Mouse (Mus musculus) gastrocnemius, adult 2 months (tissue): ENCODE measurements around the gene Lrrfip2. TPM values are rescaled to one million over a fixed set of nuclear protein-coding genes. Genes with fewer than 3 reads are reported as not detected.

ENCODE experiments used
- DNase-seq: peaks from one replicate; pipeline ENCODE4 v3.0.0; 2022
- H3K27ac ChIP-seq: fragments of 200-600 bp; 2 replicates; pipeline ENCODE4 v1.8.1; 2022; ENCODE audit warnings: mild to moderate bottlenecking
- H3K4me3 ChIP-seq: fragments of 200-600 bp; 2 replicates; pipeline ENCODE4 v1.8.1; 2022; ENCODE audit warnings: mild to moderate bottlenecking, moderate library complexity
- CTCF ChIP-seq: fragments of 200-600 bp; IDR thresholded peaks from 2 replicates; pipeline ENCODE4 v1.8.1; 2022; ENCODE audit warnings: antibody characterized with exemption, mild to moderate bottlenecking, moderate library complexity
- intact Hi-C: fragments of 180-260 bp; cut with DNase I; formaldehyde crosslinking; loops from one replicate; pipeline ENCODE4 v1.15.1; 2025
- total RNA-seq, 2 experiments: library from RNA; stranded (reverse); gene quantifications; 2 replicates each; pipeline ENCODE4 v1.2.3; 2021

The Lrrfip2 gene
- total RNA-seq, 2 experiments from 2014 or later, result 72.6 to 74.8 TPM

DNA sequence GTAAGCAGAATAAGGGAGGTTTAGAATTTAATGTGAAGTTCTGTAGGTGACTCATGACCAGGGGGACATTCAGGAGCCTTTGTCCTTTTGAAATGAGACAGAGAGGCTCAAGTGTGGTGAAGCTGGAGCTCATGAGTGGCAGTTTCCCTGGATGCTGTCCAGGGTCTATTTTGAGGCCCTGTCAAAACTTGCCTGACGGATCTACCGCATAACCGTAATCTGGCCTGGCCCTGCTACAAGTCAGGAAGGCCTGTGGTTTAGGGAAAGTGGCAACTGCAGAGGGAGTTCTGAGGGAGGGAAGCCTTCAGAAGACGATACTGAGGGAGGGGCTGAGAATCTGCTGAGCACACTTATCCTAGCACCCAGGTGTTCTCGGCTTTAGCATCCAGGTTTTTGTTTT, 5.1 kb downstream of the Lrrfip2 start:
- DNase-seq, result peak; percentile 84
- TF ChIP-seq CTCF, result no peak
- intact Hi-C loops, result no loop called here
- Histone ChIP-seq H3K27ac (peak overlapping the region; percentile 96), H3K4me3 (peak overlapping the region; percentile 22; the same call in 1 of the 2 replicates)

DNA sequence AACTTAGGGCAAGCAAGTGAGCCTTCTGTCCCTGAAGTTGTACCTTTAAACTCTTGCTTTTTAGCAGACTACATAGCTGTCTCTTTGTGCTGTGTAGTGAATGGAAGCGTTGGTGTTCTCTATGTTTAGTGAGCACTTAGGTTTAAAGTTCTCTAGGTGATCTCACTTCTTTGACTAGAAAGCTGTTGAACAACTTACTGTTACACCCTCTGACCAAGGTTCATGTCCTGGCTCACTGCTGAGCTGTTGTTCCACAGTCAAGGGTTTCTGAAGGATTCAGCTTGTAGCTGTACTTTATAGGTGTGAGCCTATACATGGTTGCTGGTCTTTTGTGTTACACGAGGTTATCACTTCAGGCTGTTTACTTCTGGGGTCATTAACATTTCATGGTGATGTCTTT, 5.9 kb downstream of the Lrrfip2 start:
- H3K4me3 ChIP-seq, result no peak overlapping the region
- peak overlapping the region; percentile 96 for H3K27ac ChIP-seq
- DNase-seq, result no peak
- no peak for TF ChIP-seq CTCF
- intact Hi-C loops, result no loop called here

DNA sequence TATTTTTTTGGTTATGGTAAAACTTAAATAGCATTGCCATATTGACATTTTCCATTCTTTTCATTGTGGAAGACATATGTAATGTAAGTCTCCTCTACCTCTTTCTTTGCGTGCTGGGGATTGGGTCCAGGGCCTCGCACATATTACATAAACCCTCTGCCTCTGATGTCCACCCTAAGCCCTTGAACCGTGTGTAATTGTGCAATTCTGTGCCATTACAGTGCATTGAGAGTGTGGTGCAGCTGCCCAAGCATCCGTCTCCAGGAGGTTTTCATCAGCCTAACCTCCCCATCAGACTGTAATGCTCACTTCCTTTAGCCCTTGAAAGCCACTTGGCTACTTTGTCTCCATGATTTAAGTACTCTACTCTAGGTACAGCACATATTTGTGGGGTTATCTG, 7.0 kb downstream of the Lrrfip2 start:
- Histone ChIP-seq H3K27ac (peak overlapping the region; percentile 96; the same call in 1 of the 2 replicates), H3K4me3 (no peak overlapping the region)
- intact Hi-C loops, result no loop called here
- DNase-seq, result no peak
- no peak for TF ChIP-seq CTCF

DNA sequence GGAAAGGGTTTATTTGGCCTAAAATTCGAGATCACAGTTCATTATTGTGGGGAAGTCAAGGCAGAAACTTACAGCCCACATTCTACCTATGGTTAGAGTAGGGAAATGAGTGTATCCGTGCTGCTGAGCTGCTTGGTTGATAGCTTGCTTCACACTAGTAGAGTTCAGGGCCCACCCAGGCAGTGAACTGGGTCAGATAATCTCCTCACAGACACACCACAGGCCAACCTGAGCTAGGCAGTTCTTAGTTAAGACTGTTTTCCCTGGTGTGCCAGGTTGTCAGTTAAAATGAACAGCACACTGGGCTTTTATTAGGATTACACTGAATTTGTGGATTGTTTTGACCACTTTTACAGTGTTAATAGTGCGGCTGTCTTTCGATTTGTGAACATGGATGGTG, 9.3 kb downstream of the Lrrfip2 start:
- intact Hi-C loops, result no loop called here
- H3K27ac ChIP-seq, result peak overlapping the region; percentile 87
- no peak for DNase-seq
- H3K4me3 ChIP-seq, result no peak overlapping the region
- TF ChIP-seq CTCF, result no peak

DNA sequence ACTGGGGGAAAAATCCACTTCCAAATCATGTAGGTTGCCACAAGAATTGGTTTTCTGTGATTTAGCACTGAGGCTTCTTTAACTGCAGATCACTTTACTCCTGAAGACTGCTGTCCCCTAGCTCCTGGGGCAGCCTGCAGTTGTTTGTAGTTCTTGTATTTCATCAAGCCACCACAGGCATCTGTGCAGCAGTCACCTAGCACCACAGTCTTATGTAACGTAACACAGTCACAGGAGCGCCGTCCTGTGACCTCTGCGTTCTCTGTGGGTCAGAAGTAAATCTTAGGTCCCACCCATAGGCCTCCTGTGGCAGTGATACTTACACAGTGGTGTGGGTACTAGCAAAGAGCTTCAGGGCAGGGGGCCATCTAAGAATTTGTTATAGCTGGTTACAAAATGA, 10.4 kb downstream of the Lrrfip2 start:
- Histone ChIP-seq H3K4me3 (peak overlapping the region; percentile 19), H3K27ac (peak overlapping the region; percentile 87)
- DNase-seq, result peak; percentile 65
- no peak for TF ChIP-seq CTCF
- intact Hi-C loops, result no loop called here

DNA sequence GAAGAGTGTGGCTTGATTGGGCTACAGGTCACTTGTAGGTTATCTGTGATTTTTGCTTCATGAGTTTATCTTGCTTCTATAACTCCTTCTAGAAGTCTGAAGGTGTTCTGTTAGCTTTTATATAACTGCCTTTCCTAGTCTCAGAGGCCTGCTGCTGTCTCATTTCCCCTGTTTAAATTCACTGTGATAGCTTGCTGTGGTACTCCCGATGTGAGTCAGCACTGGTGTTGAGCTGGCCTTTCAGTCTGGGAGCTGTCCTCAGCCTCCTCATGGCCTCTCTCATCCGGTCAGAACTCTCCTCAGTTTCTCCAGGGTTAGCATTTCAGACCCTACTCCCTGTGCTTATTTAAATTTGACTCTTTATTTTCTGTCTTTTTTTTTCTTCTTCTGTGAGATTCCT, 12.7 kb downstream of the Lrrfip2 start:
- Histone ChIP-seq H3K4me3 (no peak overlapping the region), H3K27ac (peak overlapping the region; percentile 87)
- intact Hi-C loops, result no loop called here
- TF ChIP-seq CTCF, result no peak
- no peak for DNase-seq

DNA sequence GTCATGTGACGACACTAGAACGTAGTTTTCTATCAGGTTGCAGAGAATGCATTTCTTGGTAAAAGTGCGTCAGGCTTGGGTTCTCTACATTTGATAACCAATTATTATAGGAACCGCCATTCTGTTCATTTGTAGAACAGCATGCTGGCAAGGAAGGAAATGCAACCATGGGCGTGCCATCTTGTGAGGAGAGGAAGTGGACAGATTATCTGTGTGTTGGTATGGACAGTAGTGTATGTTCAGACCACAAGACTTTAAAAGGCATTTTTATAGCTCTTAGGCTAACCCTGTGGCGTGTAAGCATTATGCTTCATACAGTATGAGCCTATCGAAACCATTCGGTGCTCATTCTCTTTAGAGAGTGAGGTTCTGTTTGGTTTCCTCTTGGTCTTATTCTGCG, 20.8 kb downstream of the Lrrfip2 start:
- DNase-seq, result no peak
- intact Hi-C loops, result no loop called here
- no peak overlapping the region for H3K4me3 ChIP-seq
- H3K27ac ChIP-seq, result no peak overlapping the region
- no peak for TF ChIP-seq CTCF

DNA sequence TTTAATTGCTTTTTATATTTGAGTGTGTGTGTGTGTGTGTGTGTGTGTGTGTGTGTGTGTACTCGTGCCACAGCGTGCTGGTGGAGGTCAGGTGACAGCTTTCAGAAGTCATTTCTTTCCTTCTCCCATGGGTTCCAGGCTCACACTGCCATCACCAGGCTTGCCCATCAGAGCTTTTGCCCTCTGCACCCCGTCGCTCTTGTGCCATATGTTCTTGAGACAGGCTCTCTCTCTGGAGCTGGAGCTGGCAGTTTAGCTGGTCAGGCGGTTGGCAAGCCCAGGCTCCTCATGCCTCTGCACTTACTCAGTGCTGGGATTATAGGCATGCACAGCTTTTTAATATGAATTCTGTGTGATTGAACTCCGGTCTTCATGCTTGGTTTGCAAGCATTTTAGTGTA, 25.3 kb downstream of the Lrrfip2 start:
- DNase-seq, result peak; percentile 59
- peak overlapping the region; percentile 76 for H3K27ac ChIP-seq
- intact Hi-C loops, result no loop called here
- no peak for TF ChIP-seq CTCF
- H3K4me3 ChIP-seq, result no peak overlapping the region

DNA sequence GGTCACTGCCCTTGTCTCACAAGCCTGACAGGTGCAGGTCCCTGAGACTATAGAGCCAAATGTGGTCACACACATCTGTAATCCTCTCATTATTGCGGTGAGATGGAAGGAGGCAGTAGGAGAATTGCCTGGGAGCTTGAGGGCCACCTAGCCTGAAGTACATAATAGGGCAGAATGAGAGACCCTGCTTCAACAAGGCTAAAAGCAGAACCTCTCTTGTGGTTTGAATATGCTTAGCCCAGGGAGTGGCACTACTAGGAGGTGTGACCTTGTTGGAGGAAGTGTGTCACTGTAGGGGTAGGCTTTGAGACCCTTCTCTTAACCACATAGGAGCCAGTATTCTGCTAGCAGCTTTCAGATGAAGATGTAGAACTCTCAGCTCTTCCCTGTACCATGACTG, 26.0 kb downstream of the Lrrfip2 start:
- no peak for TF ChIP-seq CTCF
- intact Hi-C loops, result no loop called here
- Histone ChIP-seq H3K4me3 (no peak overlapping the region), H3K27ac (peak overlapping the region; percentile 76)
- DNase-seq, result no peak

DNA sequence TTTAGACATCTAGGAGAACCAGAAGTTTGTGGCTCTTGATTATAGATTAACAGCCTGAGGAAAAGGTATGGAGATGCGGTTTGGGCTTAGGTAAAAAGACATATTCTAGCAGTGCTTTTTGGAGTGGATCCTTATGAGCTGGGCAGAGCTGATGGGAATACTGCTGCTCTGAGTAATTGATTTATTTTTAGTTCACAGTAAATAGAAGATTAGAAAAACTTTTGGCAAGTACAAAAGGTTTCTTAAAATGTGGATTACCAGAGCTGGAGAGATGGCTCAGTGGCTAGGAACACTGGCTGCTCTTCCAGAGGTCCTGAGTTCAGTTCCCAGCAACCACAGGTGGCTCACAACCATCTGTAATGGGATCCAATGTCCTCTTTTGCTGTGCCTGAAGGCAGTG, 27.3 kb downstream of the Lrrfip2 start:
- no peak for TF ChIP-seq CTCF
- DNase-seq, result no peak
- H3K4me3 ChIP-seq, result no peak overlapping the region
- peak overlapping the region; percentile 77 for H3K27ac ChIP-seq
- intact Hi-C loops, result no loop called here

DNA sequence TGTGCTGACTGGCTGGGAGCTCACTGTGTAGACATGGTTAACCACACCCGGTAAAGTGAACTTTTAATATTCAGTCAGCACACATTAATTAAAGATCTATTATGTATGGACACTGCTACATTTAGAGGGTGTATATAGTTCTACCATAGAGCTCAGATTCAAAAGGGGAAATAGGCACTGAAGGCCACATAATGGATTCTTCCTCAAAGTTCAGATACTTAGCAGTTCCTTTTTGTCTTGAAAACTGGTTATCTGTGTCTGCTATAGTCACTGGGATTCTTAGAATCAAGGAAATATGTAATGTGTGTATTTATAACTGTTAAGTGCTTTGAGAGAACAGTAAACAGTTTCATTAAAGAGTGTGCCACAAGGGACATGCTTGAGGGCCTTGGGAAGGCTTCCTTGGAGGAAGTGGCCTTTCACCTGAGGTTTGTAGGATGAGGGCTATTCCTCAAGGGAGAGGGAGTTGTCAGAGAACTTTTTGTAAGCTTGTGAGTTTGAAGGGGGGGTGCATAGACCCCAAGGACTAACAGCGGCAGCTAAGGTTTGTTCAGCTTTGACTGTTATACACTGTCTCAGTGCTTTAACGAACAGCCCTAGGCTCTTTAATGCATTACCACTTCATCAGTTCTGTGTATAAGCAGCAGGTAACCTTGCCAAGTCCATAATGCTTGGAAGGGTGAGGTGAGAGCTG, 28.3 kb downstream of the Lrrfip2 start:
- Histone ChIP-seq H3K27ac (peak overlapping the region; percentile 77), H3K4me3 (no peak overlapping the region)
- no peak for DNase-seq
- intact Hi-C loops, result no loop called here
- no peak for TF ChIP-seq CTCF

DNA sequence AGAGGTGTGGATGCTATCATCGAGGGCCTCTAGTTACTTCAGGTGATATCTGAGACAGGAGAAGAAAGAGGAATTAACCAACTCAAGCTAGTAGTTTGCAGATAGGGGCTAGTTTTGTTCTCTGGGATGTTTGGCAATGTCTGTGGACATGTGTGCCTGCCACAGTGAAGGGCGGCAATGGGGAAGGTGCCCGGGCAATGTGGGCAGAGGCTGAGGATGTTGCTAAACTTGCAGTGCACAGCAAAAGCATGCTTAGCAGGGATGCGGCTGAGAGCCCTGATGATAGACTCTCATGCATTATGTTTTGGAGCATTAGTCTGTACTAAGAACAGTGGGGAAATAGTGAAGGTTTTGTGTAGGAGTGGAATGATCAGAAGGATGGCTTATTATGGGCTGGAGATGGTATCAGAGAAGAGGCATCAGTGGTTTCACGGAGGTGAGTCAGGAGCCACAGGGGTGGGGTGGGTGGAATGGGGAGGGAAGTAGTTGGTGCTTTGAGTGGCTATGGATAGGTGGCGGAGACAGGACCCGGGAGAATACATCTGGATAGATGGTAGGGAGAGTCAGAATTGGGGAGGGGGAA, 28.9 kb downstream of the Lrrfip2 start:
- intact Hi-C loops, result no loop called here
- no peak for TF ChIP-seq CTCF

DNA sequence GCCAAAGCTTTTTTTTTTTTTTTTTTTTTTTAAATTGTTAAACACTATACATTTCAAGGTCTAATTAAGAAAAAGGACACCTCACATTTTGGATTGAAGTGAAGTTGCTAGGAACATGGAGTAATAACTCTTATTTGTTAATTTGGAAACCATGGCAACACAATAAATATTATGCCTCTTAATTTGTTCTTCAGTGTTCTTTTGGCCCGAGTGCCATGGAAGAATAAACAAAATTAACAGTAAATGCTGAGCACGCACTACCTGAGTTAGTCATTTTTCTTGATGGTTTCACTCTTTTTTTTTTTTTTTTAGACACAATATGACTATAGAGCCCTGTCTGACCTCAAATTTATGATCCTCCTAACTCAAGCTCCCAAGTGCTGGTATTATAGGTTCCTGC, 30.6 kb downstream of the Lrrfip2 start:
- Histone ChIP-seq H3K27ac (no peak overlapping the region), H3K4me3 (no peak overlapping the region)
- DNase-seq, result no peak
- TF ChIP-seq CTCF, result no peak
- intact Hi-C loops, result no loop called here

More for the DNA sequence above, 28.9 kb downstream of the Lrrfip2 start:
- H3K27ac ChIP-seq, result peak overlapping the region; percentile 77
- no peak for DNase-seq
- no peak overlapping the region for H3K4me3 ChIP-seq

DNA sequence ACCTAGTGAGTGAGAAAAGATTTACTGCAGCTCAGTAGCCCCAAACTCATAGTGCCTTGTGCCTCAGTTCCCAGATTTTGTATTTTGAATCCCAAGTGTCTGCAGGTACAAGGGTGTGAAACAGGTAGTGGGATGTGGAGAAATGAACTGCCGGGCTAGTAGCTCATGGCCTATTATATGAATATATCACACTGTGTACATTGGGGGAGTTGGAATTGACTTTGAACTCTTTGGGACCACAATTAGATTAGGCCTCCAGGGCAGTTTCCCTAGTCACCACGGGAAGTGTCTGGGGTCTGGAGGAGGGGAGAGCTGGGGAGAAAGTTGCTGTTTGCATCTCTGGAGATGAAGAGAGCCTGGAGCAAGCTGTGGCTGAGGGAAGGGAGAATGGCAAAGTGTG, 31.0 kb downstream of the Lrrfip2 start:
- TF ChIP-seq CTCF, result no peak
- intact Hi-C loops, result no loop called here
- Histone ChIP-seq H3K4me3 (no peak overlapping the region), H3K27ac (peak overlapping the region; percentile 72)
- DNase-seq, result no peak
